Mouse (Mus musculus) adrenal gland, postnatal 36 days (tissue): Measurements from ENCODE around the gene Pgs1. TPM values are rescaled to one million over a fixed set of nuclear protein-coding genes. Genes with fewer than 3 reads are reported as not detected.

Experiments
- DNase-seq, 2 experiments: peaks; one replicate each; pipeline ENCODE4 v3.0.0; 2021; ENCODE audit warnings: mixed read lengths in 1 of 2
- total RNA-seq, 2 experiments: library from RNA; stranded (reverse); gene quantifications; 2 replicates each; pipeline ENCODE4 v1.2.3; 2021

Pgs1 gene
- total RNA-seq, 2 experiments from 2014 or later: 54.7 to 58.7 TPM

GRCm38 (mm10) chr11:118000083-118000482, 14.0 kb downstream of the Pgs1 start:
- DNase-seq: no peak

- peak; percentile 68 for DNase-seq
Measured at GRCm38 (mm10) chr11:118000565-118001215, 14.6 kb downstream of the Pgs1 start.

- DNase-seq: peak; percentile 68 to 69
Measured at GRCm38 (mm10) chr11:118003176-118003575, 17.1 kb downstream of the Pgs1 start.

- no peak for DNase-seq
Measured at GRCm38 (mm10) chr11:118003718-118004117, 17.6 kb downstream of the Pgs1 start.

- DNase-seq: peak in 1 of 2 experiments; percentile 48
Measured at GRCm38 (mm10) chr11:118004217-118004616, 18.1 kb downstream of the Pgs1 start.

- peak; percentile 39 to 52 for DNase-seq
Measured at GRCm38 (mm10) chr11:118007460-118008143, 21.5 kb downstream of the Pgs1 start.

- peak in 1 of 2 experiments; percentile 37 for DNase-seq
Measured at GRCm38 (mm10) chr11:118008144-118008805, 22.2 kb downstream of the Pgs1 start.

GRCm38 (mm10) chr11:118008843-118009242, 22.8 kb downstream of the Pgs1 start:
- no peak for DNase-seq

GRCm38 (mm10) chr11:118009865-118010571, 23.9 kb downstream of the Pgs1 start:
- no peak for DNase-seq

- peak in 1 of 2 experiments; percentile 35 for DNase-seq
Measured at GRCm38 (mm10) chr11:118012595-118012994, 26.5 kb downstream of the Pgs1 start.

- DNase-seq: no peak
Measured at GRCm38 (mm10) chr11:118013339-118013738, 27.2 kb downstream of the Pgs1 start.

GRCm38 (mm10) chr11:118014391-118014995, 28.4 kb downstream of the Pgs1 start:
- no peak for DNase-seq

GRCm38 (mm10) chr11:118015381-118016145, 29.5 kb downstream of the Pgs1 start:
- DNase-seq: no peak

GRCm38 (mm10) chr11:118018328-118018727, 32.2 kb downstream of the Pgs1 start:
- no peak for DNase-seq

- DNase-seq: peak; percentile 80 to 84
Measured at GRCm38 (mm10) chr11:118021806-118022205, 35.7 kb downstream of the Pgs1 start.

- DNase-seq: no peak
Measured at GRCm38 (mm10) chr11:118023475-118023874, 37.4 kb downstream of the Pgs1 start.

GRCm38 (mm10) chr11:118024111-118024510, 38.0 kb downstream of the Pgs1 start:
- DNase-seq: no peak

GRCm38 (mm10) chr11:118029170-118029569, 43.1 kb downstream of the Pgs1 start:
- DNase-seq: no peak

- no peak for DNase-seq
Measured at GRCm38 (mm10) chr11:118031134-118031533, 45.0 kb downstream of the Pgs1 start.

- DNase-seq: no peak
Measured at GRCm38 (mm10) chr11:118034395-118034794, 48.3 kb downstream of the Pgs1 start.

- DNase-seq: no peak
Measured at GRCm38 (mm10) chr11:118035068-118035467, 49.0 kb downstream of the Pgs1 start.
